Mouse (Mus musculus) limb, embryonic 10.5 days (tissue): Measurements from ENCODE around the gene F8. TPM values are rescaled to one million over a fixed set of nuclear protein-coding genes. Genes with fewer than 3 reads are reported as not detected.
"Not testable (repeated sequence)": the region's sequence is repeated elsewhere in the genome, so short reads cannot be mapped to it uniquely, and the experiment has no call there.

ENCODE experiments used
- DNase-seq: peaks from one replicate; pipeline ENCODE4 v3.0.0-alpha.2; 2017; ENCODE audit warnings: low spot score
- H3K27ac ChIP-seq: fragments of 300-500 bp; sonication (generic); 2 replicates; pipeline ENCODE4 v1.5.1; 2016; ENCODE audit warnings: mild to moderate bottlenecking
- H3K27me3 ChIP-seq: fragments of 300-500 bp; sonication (generic); 2 replicates; pipeline ENCODE4 v1.6.1; 2016; ENCODE audit warnings: low read depth, mild to moderate bottlenecking; ENCODE audit not compliant: poor library complexity, severe bottlenecking
- H3K36me3 ChIP-seq: fragments of 300-500 bp; sonication (generic); 2 replicates; pipeline ENCODE4 v1.6.1; 2016; ENCODE audit warnings: mild to moderate bottlenecking, moderate library complexity
- H3K4me1 ChIP-seq: fragments of 300-500 bp; sonication (generic); 2 replicates; pipeline ENCODE4 v1.6.1; 2016
- H3K4me3 ChIP-seq: fragments of 300-500 bp; sonication (generic); 2 replicates; pipeline ENCODE4 v1.5.1; 2016; ENCODE audit warnings: mild to moderate bottlenecking, moderate library complexity
- H3K9me3 ChIP-seq: fragments of 300-500 bp; sonication (generic); replicated peaks from 2 replicates; pipeline ENCODE4 v1.6.1; 2016; ENCODE audit warnings: mild to moderate bottlenecking
- WGBS: fragments of 180-500 bp; shearing (Covaris S2); methylation state at CpG from one replicate; pipeline ENCODE4 v1.1.7; 2016; 5-methylcytosine and 5-hydroxymethylcytosine counted together
- polyA plus RNA-seq: library from polyadenylated mRNA; unstranded; fragments of >200 nt; fragmentation: Nextera tagmentation; extraction: Ambion mirVana; gene quantifications from 2 replicates; pipeline ENCODE4 v1.2.1, GENCODE M21; 2016

The F8 gene
- polyA plus RNA-seq, 1 experiment from 2014 or later = 1.2 TPM

GRCm38 (mm10) chrX:75233603-75234376 is 148.6 kb downstream of the F8 start:
- DNase-seq, H3K4me3 ChIP-seq: not testable (repeated sequence)
- WGBS = 45% methylated on average over 8 of the region's 8 CpGs

GRCm38 (mm10) chrX:75231456-75231855 is 151.0 kb downstream of the F8 start:
- no peaks in the 10 kb centered on the region for H3K4me1 ChIP-seq
- no peak overlapping the region for H3K4me3 ChIP-seq
- no peaks in the 10 kb centered on the region for H3K36me3 ChIP-seq
- no peak for DNase-seq
- WGBS = 92% methylated on average over 1 of the region's 1 CpGs
- H3K9me3 ChIP-seq = no peaks in the 10 kb centered on the region
- H3K27ac ChIP-seq = no peak overlapping the region
- no peaks in the 10 kb centered on the region for H3K27me3 ChIP-seq

More at GRCm38 (mm10) chrX:75233603-75234376, 148.6 kb downstream of the F8 start:
- H3K4me1 ChIP-seq, H3K27me3 ChIP-seq, H3K9me3 ChIP-seq, H3K27ac ChIP-seq, H3K36me3 ChIP-seq: not testable (repeated sequence)

GRCm38 (mm10) chrX:75163670-75164069 is 218.7 kb downstream of the F8 start, which contains the start of gene Smim9:
Gene Smim9 (minus strand): TSS chrX:75163770.
- H3K36me3 ChIP-seq = no peaks in the 10 kb centered on the region
- H3K4me3 ChIP-seq = no peak within 1 kb of the TSS
- no peaks in the 10 kb centered on the region for H3K4me1 ChIP-seq
- no peaks in the 10 kb centered on the region for H3K27me3 ChIP-seq
- 61% methylated on average over 1 of the region's 1 CpGs for WGBS
- no peak for DNase-seq
- no peaks in the 10 kb centered on the region for H3K9me3 ChIP-seq
- no peak within 1 kb of the TSS for H3K27ac ChIP-seq

- Histone ChIP-seq H3K36me3 (no peaks in the 10 kb centered on the region), H3K27ac (peak overlapping the region; percentile 78), H3K4me1 (no peaks in the 10 kb centered on the region), H3K27me3 (no peaks in the 10 kb centered on the region), H3K4me3 (peak overlapping the region; percentile 50), H3K9me3 (no peaks in the 10 kb centered on the region)
- WGBS = 13% methylated on average over 44 of the region's 49 CpGs
- DNase-seq = peak; percentile 59
Measured at GRCm38 (mm10) chrX:75155576-75156243, 226.7 kb downstream of the F8 start.

- DNase-seq = no peak
- H3K36me3 ChIP-seq = no peaks in the 10 kb centered on the region
- no peak overlapping the region for H3K4me3 ChIP-seq
- WGBS = 58% methylated on average over 1 of the region's 1 CpGs
- H3K27me3 ChIP-seq = no peaks in the 10 kb centered on the region
- H3K4me1 ChIP-seq = no peaks in the 10 kb centered on the region
- no peaks in the 10 kb centered on the region for H3K9me3 ChIP-seq
- no peak overlapping the region for H3K27ac ChIP-seq
Measured at GRCm38 (mm10) chrX:75152249-75152648, 230.2 kb downstream of the F8 start.

GRCm38 (mm10) chrX:75150304-75150703 is 232.1 kb downstream of the F8 start:
- no peaks in the 10 kb centered on the region for H3K27me3 ChIP-seq
- 86% methylated on average over 2 of the region's 2 CpGs for WGBS
- H3K27ac ChIP-seq = no peak overlapping the region
- DNase-seq = no peak
- H3K4me1 ChIP-seq = no peaks in the 10 kb centered on the region
- no peak overlapping the region for H3K4me3 ChIP-seq
- H3K36me3 ChIP-seq = no peaks in the 10 kb centered on the region
- no peaks in the 10 kb centered on the region for H3K9me3 ChIP-seq

- Histone ChIP-seq H3K27ac (no peak overlapping the region), H3K9me3 (no peaks in the 10 kb centered on the region), H3K36me3 (no peaks in the 10 kb centered on the region), H3K27me3 (no peaks in the 10 kb centered on the region), H3K4me3 (no peak overlapping the region), H3K4me1 (no peaks in the 10 kb centered on the region)
- no peak for DNase-seq
- 83% methylated on average over 4 of the region's 4 CpGs for WGBS
Measured at GRCm38 (mm10) chrX:75148414-75148813, 234.0 kb downstream of the F8 start.

- H3K36me3 ChIP-seq, H3K9me3 ChIP-seq, H3K27ac ChIP-seq, H3K4me1 ChIP-seq, H3K27me3 ChIP-seq: not testable (repeated sequence)
- WGBS = 13% methylated on average over 27 of the region's 42 CpGs
- peak overlapping the region; percentile 47 for H3K4me3 ChIP-seq
- peak; percentile 35 for DNase-seq
Measured at GRCm38 (mm10) chrX:75143124-75143555, 239.3 kb downstream of the F8 start.

GRCm38 (mm10) chrX:75138182-75138581 is 244.2 kb downstream of the F8 start:
- WGBS = 87% methylated on average over 2 of the region's 2 CpGs

GRCm38 (mm10) chrX:75137729-75138128 is 244.7 kb downstream of the F8 start:
- Histone ChIP-seq H3K27ac (no peak overlapping the region), H3K9me3 (no peaks in the 10 kb centered on the region), H3K27me3 (no peaks in the 10 kb centered on the region), H3K36me3 (no peaks in the 10 kb centered on the region), H3K4me3 (no peak overlapping the region), H3K4me1 (no peaks in the 10 kb centered on the region)
- no peak for DNase-seq
- 89% methylated on average over 2 of the region's 2 CpGs for WGBS

More at GRCm38 (mm10) chrX:75138182-75138581, 244.2 kb downstream of the F8 start:
- H3K4me3 ChIP-seq = no peak overlapping the region
- H3K4me1 ChIP-seq = no peaks in the 10 kb centered on the region
- no peaks in the 10 kb centered on the region for H3K36me3 ChIP-seq
- no peak overlapping the region for H3K27ac ChIP-seq
- no peaks in the 10 kb centered on the region for H3K9me3 ChIP-seq
- no peaks in the 10 kb centered on the region for H3K27me3 ChIP-seq
- DNase-seq = no peak

- no peak for DNase-seq
- Histone ChIP-seq H3K36me3 (no peaks in the 10 kb centered on the region), H3K9me3 (no peaks in the 10 kb centered on the region), H3K27me3 (no peaks in the 10 kb centered on the region), H3K27ac (no peak overlapping the region), H3K4me3 (no peak overlapping the region), H3K4me1 (no peaks in the 10 kb centered on the region)
Measured at GRCm38 (mm10) chrX:75136938-75137337, 245.5 kb downstream of the F8 start.

GRCm38 (mm10) chrX:75130467-75131160 is 251.8 kb downstream of the F8 start, which contains the start of gene Mpp1:
Gene Mpp1 (minus strand): TSS chrX:75131016.
- Histone ChIP-seq H3K4me1 (no peaks in the 10 kb centered on the region), H3K9me3 (no peaks in the 10 kb centered on the region), H3K27me3 (no peaks in the 10 kb centered on the region), H3K36me3 (no peaks in the 10 kb centered on the region), H3K27ac (peak within 1 kb of the TSS; percentile 79), H3K4me3 (peak within 1 kb of the TSS; percentile 57)
- WGBS = 13% methylated on average over 36 of the region's 36 CpGs
- DNase-seq = peak; percentile 79

GRCm38 (mm10) chrX:75129474-75129873 is 252.9 kb downstream of the F8 start:
- DNase-seq = no peak
- Histone ChIP-seq H3K27ac (no peak overlapping the region), H3K9me3 (no peaks in the 10 kb centered on the region), H3K4me1 (no peaks in the 10 kb centered on the region), H3K36me3 (no peaks in the 10 kb centered on the region; the same call in 1 of the 2 replicates), H3K27me3 (no peaks in the 10 kb centered on the region), H3K4me3 (no peak overlapping the region)
- WGBS = 83% methylated on average over 2 of the region's 2 CpGs
